Mouse (Mus musculus): ENCODE data around the gene Irs1. TPM values are rescaled to one million over a fixed set of nuclear protein-coding genes. Genes with fewer than 3 reads are reported as not detected.

The Irs1 gene
- polyA plus RNA-seq, 1 experiment from 2014 or later = 13.5 TPM

GRCm38 (mm10) chr1:82287776-82288325, 3.4 kb downstream of the Irs1 start:
- Histone ChIP-seq H3K4me3 (peak overlapping the region; percentile 75), H3K4me1 (peaks cover 44% of the 10 kb centered on the region), H3K9ac (peak overlapping the region; percentile 43), H3K9me3 (no peaks in the 10 kb centered on the region), H3K27ac (peak overlapping the region; percentile 38; the same call in 1 of the 2 replicates), H3K27me3 (no peaks in the 10 kb centered on the region), H3K36me3 (peaks cover 24% of the 10 kb centered on the region), H3K4me2 (peak overlapping the region; percentile 73)
- ATAC-seq (ENCODE audit: insufficient number of reproducible peaks, low FRiP score, low TSS enrichment, low read depth) = no peak
- WGBS = 87% methylated on average over 16 of the region's 16 CpGs

GRCm38 (mm10) chr1:82287052-82287775, 4.0 kb downstream of the Irs1 start:
- Histone ChIP-seq H3K36me3 (peaks cover 24% of the 10 kb centered on the region), H3K9ac (peak overlapping the region; percentile 43), H3K27ac (peak overlapping the region; percentile 69), H3K9me3 (no peaks in the 10 kb centered on the region), H3K4me3 (peak overlapping the region; percentile 75), H3K27me3 (no peaks in the 10 kb centered on the region), H3K4me1 (peaks cover 44% of the 10 kb centered on the region), H3K4me2 (peak overlapping the region; percentile 73)
- ATAC-seq (ENCODE audit: insufficient number of reproducible peaks, low FRiP score, low TSS enrichment, low read depth) = no peak
- WGBS = 64% methylated on average over 22 of the region's 22 CpGs

- ATAC-seq (ENCODE audit: insufficient number of reproducible peaks, low FRiP score, low TSS enrichment, low read depth) = no peak
- Histone ChIP-seq H3K4me2 (peak overlapping the region; percentile 73), H3K36me3 (peaks cover 24% of the 10 kb centered on the region), H3K27ac (peak overlapping the region; percentile 69), H3K4me3 (peak overlapping the region; percentile 75), H3K4me1 (peaks cover 42% of the 10 kb centered on the region), H3K27me3 (no peaks in the 10 kb centered on the region), H3K9me3 (no peaks in the 10 kb centered on the region), H3K9ac (peak overlapping the region; percentile 43)
- 18% methylated on average over 15 of the region's 15 CpGs for WGBS
Measured at GRCm38 (mm10) chr1:82286190-82287051, 4.8 kb downstream of the Irs1 start.

DNA sequence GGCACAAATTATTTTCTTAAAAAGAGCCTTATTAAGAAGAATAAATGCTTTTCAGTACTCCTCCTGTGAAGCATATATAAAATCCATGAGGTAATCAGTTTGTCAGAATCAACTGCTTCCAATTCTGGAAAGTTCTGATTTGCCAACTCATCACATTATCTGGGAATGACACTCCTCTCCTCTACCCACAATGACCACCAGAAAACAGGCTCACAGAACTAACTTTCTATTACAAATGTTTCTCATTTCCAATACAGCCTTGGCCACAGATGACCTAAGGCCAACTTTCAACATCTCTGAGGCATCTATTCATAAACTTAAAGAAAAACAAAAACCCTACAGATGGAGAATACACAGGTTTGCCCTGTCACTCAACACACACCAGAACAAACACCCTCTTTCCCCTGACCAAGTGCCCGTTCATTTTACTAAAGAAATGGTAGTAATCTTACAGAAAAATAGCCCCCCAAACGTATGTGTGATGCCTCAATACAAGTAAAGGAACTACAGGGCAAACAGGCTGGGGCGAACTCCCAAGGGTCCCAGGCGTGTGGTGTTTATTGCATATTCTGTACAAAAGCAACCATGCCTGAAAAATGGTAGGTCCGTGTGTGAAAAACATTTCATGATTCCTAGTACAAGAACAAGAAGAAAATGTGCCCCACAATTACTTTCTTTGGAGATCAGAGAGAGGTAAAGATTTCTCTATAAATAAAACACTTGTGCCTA, 5.6 kb downstream of the Irs1 start:
- H3K4me2 ChIP-seq = peak overlapping the region; percentile 73
- peaks cover 42% of the 10 kb centered on the region for H3K4me1 ChIP-seq
- 8% methylated on average over 5 of the region's 5 CpGs for WGBS
- H3K27ac ChIP-seq = peak overlapping the region; percentile 69
- no peak for ATAC-seq (ENCODE audit: insufficient number of reproducible peaks, low FRiP score, low TSS enrichment, low read depth)
- H3K9me3 ChIP-seq = no peaks in the 10 kb centered on the region
- H3K9ac ChIP-seq = peak overlapping the region; percentile 43
- H3K27me3 ChIP-seq = no peaks in the 10 kb centered on the region
- H3K36me3 ChIP-seq = peaks cover 24% of the 10 kb centered on the region
- H3K4me3 ChIP-seq = peak overlapping the region; percentile 75

GRCm38 (mm10) chr1:82284403-82284802, 6.8 kb downstream of the Irs1 start:
- Histone ChIP-seq H3K9me3 (no peaks in the 10 kb centered on the region), H3K27ac (peak overlapping the region; percentile 92), H3K4me3 (peak overlapping the region; percentile 75), H3K27me3 (no peaks in the 10 kb centered on the region), H3K9ac (0 out of 2 replicates have a peak overlapping the region, but pooled peaks have one; percentile 18), H3K4me1 (peaks cover 38% of the 10 kb centered on the region), H3K36me3 (peaks cover 28% of the 10 kb centered on the region), H3K4me2 (peak overlapping the region; percentile 73)
- WGBS = 14% methylated on average over 4 of the region's 4 CpGs
- no peak for ATAC-seq (ENCODE audit: insufficient number of reproducible peaks, low FRiP score, low TSS enrichment, low read depth)

DNA sequence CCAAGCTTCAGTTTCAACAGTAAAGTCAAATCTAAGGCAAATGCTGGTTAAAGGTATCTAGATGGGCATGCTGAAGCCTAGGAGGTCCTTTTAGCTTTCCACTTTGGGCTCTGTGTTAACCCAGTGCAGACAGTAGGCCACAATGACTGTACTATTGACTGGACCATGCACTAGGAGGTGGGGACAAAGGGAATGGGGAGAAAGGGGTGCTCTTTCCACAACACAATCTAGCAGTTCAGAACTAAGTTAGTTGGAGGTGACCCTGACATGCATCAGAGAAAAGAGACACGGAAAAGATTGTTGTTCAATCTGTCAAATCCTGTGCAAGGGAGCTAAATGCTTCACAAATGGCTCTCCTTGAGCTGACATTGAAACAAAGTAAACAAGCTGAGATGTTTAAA, 7.3 kb downstream of the Irs1 start:
- WGBS = 10% methylated on average over 1 of the region's 1 CpGs
- Histone ChIP-seq H3K4me2 (peak overlapping the region; percentile 73), H3K4me1 (peaks cover 33% of the 10 kb centered on the region), H3K4me3 (peak overlapping the region; percentile 75), H3K27ac (peak overlapping the region; percentile 92), H3K9me3 (no peaks in the 10 kb centered on the region), H3K9ac (peak overlapping the region; percentile 64), H3K36me3 (peaks cover 27% of the 10 kb centered on the region), H3K27me3 (no peaks in the 10 kb centered on the region)
- ATAC-seq (ENCODE audit: insufficient number of reproducible peaks, low FRiP score, low TSS enrichment, low read depth) = no peak

DNA sequence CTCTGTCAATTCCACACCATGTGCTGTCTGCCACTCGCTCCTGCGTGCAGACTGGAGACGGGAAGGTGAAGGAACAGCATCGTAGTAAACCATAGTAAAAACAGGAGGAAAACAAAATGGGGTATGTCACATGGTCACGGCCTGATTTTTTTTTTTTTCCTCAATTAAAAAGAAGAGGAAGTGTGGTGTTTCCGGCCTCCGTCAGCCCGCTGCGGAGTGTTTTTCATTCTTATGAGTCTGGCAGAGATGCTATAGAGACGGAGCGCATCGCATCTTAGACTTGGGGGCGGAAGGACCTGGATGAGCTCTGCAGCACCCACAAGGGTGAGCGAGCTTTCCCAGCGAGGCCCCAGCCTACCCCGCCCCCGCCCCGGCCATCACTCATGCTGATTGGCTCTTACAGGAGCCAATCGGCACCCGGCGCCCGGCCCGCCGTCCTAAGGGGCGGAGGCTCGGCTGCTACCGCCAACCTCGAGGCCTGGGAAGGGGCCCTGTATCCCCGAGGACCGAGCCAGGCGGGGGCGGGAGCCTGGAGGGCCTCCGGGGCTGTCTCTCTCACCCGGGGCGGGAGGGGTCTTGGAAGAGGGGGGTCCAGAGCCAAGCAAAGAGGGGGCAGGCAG, 8.1 kb downstream of the Irs1 start:
- WGBS = under 1% methylated on average over 35 of the region's 35 CpGs
- Histone ChIP-seq H3K9ac (peak overlapping the region; percentile 64), H3K27me3 (no peaks in the 10 kb centered on the region), H3K4me2 (peak overlapping the region; percentile 73), H3K4me1 (peaks cover 25% of the 10 kb centered on the region), H3K36me3 (peaks cover 24% of the 10 kb centered on the region), H3K9me3 (no peaks in the 10 kb centered on the region), H3K4me3 (peak overlapping the region; percentile 75), H3K27ac (peak overlapping the region; percentile 92)
- peak; percentile 94 for ATAC-seq (ENCODE audit: insufficient number of reproducible peaks, low FRiP score, low TSS enrichment, low read depth)

DNA sequence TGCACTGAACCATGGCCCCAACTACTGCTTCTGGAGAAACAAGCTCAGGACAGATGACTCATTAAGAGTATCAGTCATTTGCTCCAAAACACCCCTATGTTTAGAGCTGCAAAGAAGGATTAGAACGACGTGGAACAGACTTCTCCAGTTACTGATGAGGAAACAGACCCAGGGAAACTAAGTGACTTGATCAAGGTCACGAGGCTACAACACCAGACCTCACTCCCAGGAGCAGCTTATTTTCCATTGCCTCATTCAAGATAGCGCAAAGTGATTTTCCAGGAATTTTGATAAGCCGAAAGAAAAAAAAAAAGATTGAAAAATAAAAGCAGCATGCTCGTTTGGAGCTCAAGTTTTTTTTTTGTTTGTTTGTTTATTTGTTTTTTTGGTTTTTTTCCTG, 9.4 kb downstream of the Irs1 start:
- Histone ChIP-seq H3K9me3 (no peaks in the 10 kb centered on the region), H3K4me2 (no peak overlapping the region), H3K4me3 (no peak overlapping the region), H3K27me3 (no peaks in the 10 kb centered on the region), H3K27ac (no peak overlapping the region), H3K4me1 (peaks cover 12% of the 10 kb centered on the region), H3K9ac (no peak overlapping the region), H3K36me3 (peaks cover 26% of the 10 kb centered on the region)
- ATAC-seq (ENCODE audit: insufficient number of reproducible peaks, low FRiP score, low TSS enrichment, low read depth) = no peak
- WGBS = 67% methylated on average over 6 of the region's 6 CpGs

- H3K4me3 ChIP-seq = no peak overlapping the region
- no peaks in the 10 kb centered on the region for H3K27me3 ChIP-seq
- H3K9me3 ChIP-seq = no peaks in the 10 kb centered on the region
- H3K4me1 ChIP-seq = peaks cover 10% of the 10 kb centered on the region
- peaks cover 37% of the 10 kb centered on the region for H3K36me3 ChIP-seq
- H3K4me2 ChIP-seq = no peak overlapping the region
- H3K9ac ChIP-seq = no peak overlapping the region
- WGBS = 51% methylated on average over 1 of the region's 1 CpGs
- ATAC-seq (ENCODE audit: insufficient number of reproducible peaks, low FRiP score, low TSS enrichment, low read depth) = no peak
- no peak overlapping the region for H3K27ac ChIP-seq
Measured at GRCm38 (mm10) chr1:82279768-82280167, 11.4 kb downstream of the Irs1 start.

DNA sequence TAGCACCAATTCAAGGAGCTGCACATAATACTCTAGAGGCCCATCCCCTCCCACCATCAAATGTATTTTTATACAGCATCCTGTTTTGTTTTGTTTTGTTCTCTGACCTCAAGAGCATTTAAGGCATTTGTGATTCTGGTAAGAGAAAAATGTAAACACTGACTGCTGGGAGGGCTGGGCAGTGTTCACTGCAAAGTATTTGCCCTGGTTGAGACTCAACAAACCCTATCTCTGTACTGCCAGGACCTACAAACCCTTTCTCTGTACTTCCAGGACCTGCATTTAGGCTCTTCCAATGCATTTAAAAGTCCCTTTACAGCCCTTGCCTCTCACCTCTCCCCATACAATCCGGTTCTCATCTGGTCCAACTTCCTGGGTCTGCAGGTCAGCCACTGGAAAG, 16.9 kb downstream of the Irs1 start:
- Histone ChIP-seq H3K4me3 (no peak overlapping the region), H3K36me3 (peaks cover 38% of the 10 kb centered on the region), H3K4me2 (no peak overlapping the region), H3K27me3 (no peaks in the 10 kb centered on the region), H3K27ac (no peak overlapping the region), H3K4me1 (peaks cover 6% of the 10 kb centered on the region; the same call in 1 of the 2 replicates), H3K9ac (no peak overlapping the region), H3K9me3 (no peaks in the 10 kb centered on the region)
- WGBS = 18% methylated on average over 1 of the region's 1 CpGs
- no peak for ATAC-seq (ENCODE audit: insufficient number of reproducible peaks, low FRiP score, low TSS enrichment, low read depth)

DNA sequence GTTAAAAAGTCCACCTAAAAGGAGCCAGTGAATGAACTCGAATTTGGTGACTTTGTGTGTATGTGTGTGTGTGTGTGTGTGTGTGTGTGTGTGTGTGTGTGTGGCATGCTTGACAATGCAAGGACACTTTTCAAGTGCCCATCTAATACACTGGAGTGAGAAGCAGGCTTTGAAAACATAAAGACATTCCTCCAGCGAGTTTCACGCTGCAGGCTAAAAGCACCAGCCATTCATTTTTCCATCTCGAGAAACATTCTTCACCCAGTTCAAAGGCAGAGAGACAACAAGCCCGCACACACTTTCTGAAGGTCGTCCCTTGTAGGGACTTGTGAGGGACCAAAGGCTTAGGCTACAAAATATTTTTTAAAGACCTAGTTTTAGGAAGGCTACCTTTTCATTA, 17.7 kb downstream of the Irs1 start:
- Histone ChIP-seq H3K27ac (no peak overlapping the region), H3K9ac (no peak overlapping the region), H3K4me3 (no peak overlapping the region), H3K4me2 (no peak overlapping the region), H3K9me3 (no peaks in the 10 kb centered on the region), H3K36me3 (peaks cover 33% of the 10 kb centered on the region), H3K4me1 (peaks cover 6% of the 10 kb centered on the region; the same call in 1 of the 2 replicates), H3K27me3 (no peaks in the 10 kb centered on the region)
- 24% methylated on average over 6 of the region's 6 CpGs for WGBS
- ATAC-seq (ENCODE audit: insufficient number of reproducible peaks, low FRiP score, low TSS enrichment, low read depth) = no peak
